Mouse (Mus musculus): ENCODE results near the gene Akap1.

DNA sequence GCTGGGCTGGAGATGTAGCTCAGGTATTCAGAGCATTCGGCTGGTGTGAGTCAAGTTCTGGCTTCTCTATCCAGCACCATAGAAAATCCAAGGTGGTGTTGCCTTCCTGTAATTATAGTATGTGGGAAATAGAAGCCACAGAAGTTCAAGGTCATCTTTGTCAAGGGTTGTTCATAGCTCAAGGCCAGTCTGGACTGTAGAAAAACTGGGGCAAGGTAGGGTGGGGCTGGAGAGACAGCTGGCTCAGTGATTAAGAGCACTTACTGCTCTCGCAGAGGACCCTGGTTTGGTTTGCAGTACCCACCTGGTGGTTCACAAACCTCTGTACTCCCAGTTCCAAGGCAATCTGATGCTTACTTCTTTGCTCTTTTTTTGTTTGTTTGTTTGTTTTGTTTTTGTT lies 24.6 kb upstream of the Akap1 start:
- TF ChIP-seq POLR2A (IDR thresholded peaks at IDR 0.05; ENCODE audit: insufficient read depth, low read length) (no peak), CTCF (IDR thresholded peaks at IDR 0.05; ENCODE audit: low read depth, low read length) (no peak)
